Mouse (Mus musculus) bone marrow macrophage, adult 2 months (primary cell): ENCODE measurements around the gene Ppp4r4. TPM values are rescaled to one million over a fixed set of nuclear protein-coding genes. Genes with fewer than 3 reads are reported as not detected.
"Not testable (repeated sequence)": the region's sequence is repeated elsewhere in the genome, so short reads cannot be mapped to it uniquely, and the experiment has no call there.

Experiments used
- H3K27ac ChIP-seq: 2 replicates; pipeline ENCODE4 v1.5.1; 2012; ENCODE audit warnings: low read depth, low read length; ENCODE audit not compliant: insufficient read depth
- H3K4me1 ChIP-seq: 2 replicates; pipeline ENCODE4 v1.6.1; 2012; ENCODE audit warnings: low read length; ENCODE audit not compliant: control insufficient read depth, insufficient read depth
- H3K4me3 ChIP-seq: 2 replicates; pipeline ENCODE4 v1.5.1; 2012; ENCODE audit warnings: mild to moderate bottlenecking, low read length, moderate library complexity; ENCODE audit not compliant: insufficient read depth
- CTCF ChIP-seq: IDR thresholded peaks from 2 replicates; pipeline ENCODE4 v1.5.1; 2012; ENCODE audit warnings: low read depth, mild to moderate bottlenecking, low read length, moderate library complexity
- POLR2A ChIP-seq: IDR thresholded peaks from 2 replicates; pipeline ENCODE4 v1.6.1; 2012; ENCODE audit warnings: mild to moderate bottlenecking, low read depth, low read length, borderline replicate concordance
- polyA plus RNA-seq: library from polyadenylated mRNA; stranded (reverse); fragments of >200 nt; gene quantifications from 2 replicates; pipeline ENCODE4 v1.2.4, GENCODE M21; 2012; ENCODE audit not compliant: missing spikeins, insufficient read depth, insufficient read length

The Ppp4r4 gene
- polyA plus RNA-seq, 1 experiment, result not detected

DNA sequence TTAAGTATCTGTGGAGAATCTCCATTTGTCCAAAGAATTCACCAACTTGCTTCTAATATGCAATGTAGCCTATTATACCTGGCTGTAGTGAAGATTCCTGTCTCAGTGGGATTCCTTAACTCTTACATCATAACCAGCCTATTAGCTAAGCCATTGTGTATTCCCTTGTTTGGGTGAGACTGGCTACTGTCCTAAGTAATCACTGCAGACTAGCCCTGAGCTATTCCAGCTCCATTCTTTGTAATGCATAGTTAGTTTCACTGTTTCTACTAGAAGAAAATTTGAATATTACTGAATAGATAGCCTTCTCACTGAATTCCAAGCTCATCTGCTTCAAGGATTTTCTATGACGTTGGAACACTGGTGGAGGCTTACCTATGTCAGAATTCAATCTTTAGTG is 32.6 kb downstream of the Ppp4r4 start:
- no peak for TF ChIP-seq CTCF
- no peak for TF ChIP-seq POLR2A
- H3K4me1 ChIP-seq, result no peaks in the 10 kb centered on the region

DNA sequence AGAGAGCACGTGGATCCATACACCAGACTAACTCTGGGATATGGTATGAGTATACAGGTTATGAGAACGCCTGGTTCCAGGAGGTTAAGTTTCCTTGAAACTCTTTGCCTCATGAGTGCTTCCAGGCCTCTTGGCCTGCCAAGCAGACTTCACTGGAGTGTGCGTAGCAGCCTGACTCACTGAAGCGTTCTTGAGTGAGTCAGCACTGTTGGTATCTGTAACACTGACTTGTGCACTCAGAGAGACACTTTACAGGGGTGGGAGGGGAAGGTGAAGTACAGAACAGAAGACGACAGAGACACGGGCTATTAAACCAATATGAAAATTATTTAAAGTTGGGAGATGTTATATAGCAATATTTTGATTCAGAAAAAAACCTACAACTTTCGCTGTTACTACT is 33.1 kb downstream of the Ppp4r4 start:
- Histone ChIP-seq H3K27ac (no peak overlapping the region), H3K4me3 (no peak overlapping the region), H3K4me1 (no peaks in the 10 kb centered on the region)
- no peak for TF ChIP-seq POLR2A
- TF ChIP-seq CTCF, result no peak

More for the DNA sequence above, 32.6 kb downstream of the Ppp4r4 start:
- H3K27ac ChIP-seq, result no peak overlapping the region
- H3K4me3 ChIP-seq, result no peak overlapping the region

DNA sequence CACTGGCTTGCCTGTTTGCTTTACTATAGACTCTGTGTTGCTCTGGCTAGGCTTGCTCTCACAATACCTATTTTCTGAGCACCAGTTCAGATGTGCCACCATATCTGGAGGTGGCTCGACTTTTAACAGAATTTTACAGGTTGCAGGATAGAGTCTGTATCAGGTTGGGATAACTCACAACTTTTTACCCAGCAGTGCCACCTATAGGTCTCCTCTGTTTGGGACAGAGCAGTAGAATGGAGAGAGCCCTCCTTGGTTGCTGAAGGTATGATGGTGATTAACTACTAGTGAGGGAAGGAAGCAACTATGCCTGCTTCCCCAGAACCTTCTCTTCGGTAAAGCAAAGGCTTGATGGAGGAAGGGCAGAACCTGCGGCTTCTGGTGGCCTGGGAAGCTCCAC is 35.0 kb downstream of the Ppp4r4 start:
- Histone ChIP-seq H3K4me3 (no peak overlapping the region), H3K27ac (no peak overlapping the region), H3K4me1 (no peaks in the 10 kb centered on the region)
- TF ChIP-seq POLR2A (no peak), CTCF (no peak)

DNA sequence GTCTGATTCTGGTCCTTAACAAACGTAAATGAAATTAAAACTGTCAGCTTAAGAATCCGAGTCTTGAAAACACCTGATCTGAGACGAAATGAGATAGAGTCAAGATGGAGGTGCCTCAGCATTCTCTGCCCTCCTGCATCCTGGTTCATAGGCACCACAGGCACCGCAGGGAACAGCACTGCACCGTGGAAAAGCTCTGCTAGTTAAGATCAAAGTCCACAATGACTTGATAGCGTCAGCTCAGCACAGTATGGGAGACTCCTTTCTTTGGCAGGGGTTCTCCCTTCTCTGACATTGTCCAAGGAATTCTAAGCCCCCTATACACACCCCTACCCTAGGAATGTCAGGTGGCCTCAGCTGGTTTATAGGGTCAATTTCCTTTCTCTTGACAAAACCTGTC is 37.6 kb downstream of the Ppp4r4 start:
- Histone ChIP-seq H3K27ac (no peak overlapping the region), H3K4me3 (no peak overlapping the region), H3K4me1 (no peaks in the 10 kb centered on the region)
- no peak for TF ChIP-seq POLR2A
- no peak for TF ChIP-seq CTCF

DNA sequence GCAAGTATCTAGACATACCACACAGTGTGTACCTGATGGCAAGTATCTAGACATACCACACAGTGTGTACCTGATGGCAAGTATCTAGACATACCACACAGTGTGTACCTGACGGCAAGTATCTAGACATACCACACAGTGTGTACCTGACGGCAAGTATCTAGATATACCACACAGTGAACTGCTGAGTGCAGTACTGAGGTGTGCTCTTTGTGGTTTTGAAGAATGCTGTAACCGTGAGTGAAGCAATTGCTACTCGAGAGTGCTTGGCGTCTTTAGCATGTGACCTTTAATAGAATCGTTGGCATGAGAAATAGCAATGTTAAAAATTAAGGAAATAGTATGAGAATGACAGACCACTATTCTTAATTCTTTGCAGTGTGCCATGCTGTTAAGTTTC is 46.1 kb downstream of the Ppp4r4 start:
- H3K4me3 ChIP-seq, H3K27ac ChIP-seq, H3K4me1 ChIP-seq: not testable (repeated sequence)

DNA sequence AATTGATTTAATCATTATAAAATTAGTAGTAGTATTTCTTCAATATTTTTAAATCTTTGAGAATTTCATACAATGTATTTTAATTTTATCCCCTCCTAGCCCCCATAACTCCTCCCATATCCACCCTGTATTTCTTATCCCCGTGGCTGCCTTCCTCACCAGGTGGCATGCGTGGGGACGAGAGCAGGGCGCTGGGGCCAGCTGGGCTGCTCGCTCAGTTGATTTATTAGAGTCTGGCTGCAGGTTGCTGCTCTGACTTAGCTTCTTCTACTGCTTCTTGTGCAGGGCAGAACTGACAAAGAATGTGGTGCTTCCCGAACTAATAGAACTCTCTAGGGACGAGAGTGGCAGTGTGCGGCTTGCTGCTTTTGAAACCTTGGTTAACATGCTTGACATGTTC is 51.7 kb downstream of the Ppp4r4 start:
- no peak for TF ChIP-seq CTCF
- TF ChIP-seq POLR2A, result no peak
- H3K4me1 ChIP-seq, result no peaks in the 10 kb centered on the region
- H3K4me3 ChIP-seq, result no peak overlapping the region
- no peak overlapping the region for H3K27ac ChIP-seq

DNA sequence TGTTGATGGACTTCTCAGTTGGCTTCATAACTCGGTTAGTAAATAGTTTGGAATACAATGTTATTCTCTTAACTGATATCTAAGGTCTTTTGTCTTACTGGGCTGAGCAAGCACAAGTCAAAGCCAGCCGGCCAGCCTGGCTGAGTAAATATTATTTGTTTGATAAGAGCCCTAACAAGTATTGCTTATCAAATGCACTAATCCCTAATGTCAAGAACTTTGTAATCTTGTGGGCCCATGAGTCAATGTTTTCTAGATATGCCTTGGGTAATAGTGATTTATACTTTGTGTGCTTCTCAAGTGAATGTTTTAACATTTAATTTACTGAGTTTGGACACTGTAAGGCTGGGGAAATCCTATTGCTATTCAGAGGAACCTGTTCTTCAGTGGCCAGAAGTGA is 66.3 kb downstream of the Ppp4r4 start:
- no peak overlapping the region for H3K27ac ChIP-seq
- H3K4me3 ChIP-seq, result no peak overlapping the region
- TF ChIP-seq CTCF (no peak), POLR2A (no peak)
- H3K4me1 ChIP-seq, result no peaks in the 10 kb centered on the region

DNA sequence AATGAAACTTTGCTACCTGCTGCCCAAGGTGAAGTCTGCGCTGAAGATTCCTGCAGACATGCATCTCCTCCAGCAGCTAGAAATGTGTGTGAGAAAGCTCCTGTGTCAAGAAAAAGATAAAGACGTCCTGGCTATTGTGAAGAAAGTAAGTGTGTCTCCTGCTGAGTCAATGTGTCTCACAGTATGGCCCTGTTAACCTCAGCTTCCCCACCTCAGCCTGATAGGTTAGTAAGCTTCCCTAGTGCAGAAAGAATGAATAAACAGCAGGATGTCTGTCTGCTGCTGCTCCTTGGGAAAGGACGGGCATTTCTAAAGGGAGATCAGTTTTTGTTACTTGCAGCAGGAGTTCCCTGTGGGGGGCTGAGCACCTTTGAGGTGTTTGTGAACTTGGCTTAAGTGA is 68.3 kb downstream of the Ppp4r4 start:
- H3K4me1 ChIP-seq, result no peaks in the 10 kb centered on the region
- no peak overlapping the region for H3K27ac ChIP-seq
- H3K4me3 ChIP-seq, result no peak overlapping the region
- TF ChIP-seq CTCF (no peak), POLR2A (no peak)

DNA sequence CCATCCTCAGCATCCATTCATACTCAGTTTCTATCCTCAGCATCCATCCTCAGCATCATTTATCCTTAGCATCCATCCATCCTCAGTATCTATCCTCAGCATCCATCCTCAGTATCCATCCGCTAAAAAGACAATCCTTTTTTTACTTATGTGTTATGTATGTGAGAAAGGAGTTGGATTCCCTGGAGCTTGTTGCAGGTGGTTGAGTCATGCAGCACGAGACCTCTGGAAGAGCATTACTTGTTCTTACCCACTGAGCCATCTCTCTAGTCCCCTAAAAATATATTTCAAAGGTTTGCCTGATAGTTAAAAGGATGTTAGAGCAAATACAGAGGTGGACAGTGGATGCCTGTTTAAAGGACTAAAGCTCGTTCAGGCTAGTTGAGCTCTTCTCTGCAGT is 69.8 kb downstream of the Ppp4r4 start:
- H3K27ac ChIP-seq, result no peak overlapping the region
- no peaks in the 10 kb centered on the region for H3K4me1 ChIP-seq

DNA sequence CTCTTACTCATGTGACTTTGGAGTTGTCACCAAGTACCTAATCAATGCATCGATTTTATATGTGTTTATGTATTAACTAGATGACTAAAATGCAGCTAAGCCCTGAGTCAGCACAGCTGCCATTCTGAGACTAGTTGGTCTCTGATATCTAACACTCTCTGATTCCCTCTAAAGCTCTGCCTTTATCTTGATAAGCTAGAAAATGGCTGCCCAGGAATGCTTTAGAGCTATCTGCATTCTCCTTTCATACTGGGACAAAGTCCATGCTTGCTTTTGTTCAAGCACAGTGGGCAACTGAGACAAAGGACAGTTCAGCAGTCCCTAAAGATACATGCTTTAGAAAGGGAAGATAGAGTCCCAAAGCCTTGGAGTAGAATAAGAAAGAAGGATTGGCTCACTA is 83.1 kb downstream of the Ppp4r4 start:
- H3K4me1 ChIP-seq, result no peaks in the 10 kb centered on the region
- H3K27ac ChIP-seq, result no peak overlapping the region
- TF ChIP-seq CTCF (no peak), POLR2A (no peak)
- H3K4me3 ChIP-seq, result no peak overlapping the region

More for the DNA sequence above, 69.8 kb downstream of the Ppp4r4 start:
- no peak for TF ChIP-seq CTCF
- no peak for TF ChIP-seq POLR2A
- no peak overlapping the region for H3K4me3 ChIP-seq

DNA sequence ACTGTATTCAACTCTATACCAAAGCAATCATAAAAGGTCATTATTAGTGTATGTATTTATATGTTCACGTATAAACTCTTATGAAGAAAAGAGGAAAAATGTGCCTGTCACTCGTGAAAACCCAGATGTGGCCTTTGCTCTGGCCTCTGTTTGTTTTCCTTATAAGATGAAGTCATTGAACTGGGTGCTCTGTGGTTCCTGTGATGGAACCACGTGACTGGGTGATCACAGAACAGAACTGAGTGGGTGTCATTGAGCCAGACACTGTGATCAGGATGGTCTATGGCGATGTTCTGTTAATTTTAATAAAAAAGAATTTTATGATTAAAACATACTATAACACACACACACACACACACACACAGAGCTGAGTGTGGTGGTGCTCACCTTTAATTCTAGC is 83.7 kb downstream of the Ppp4r4 start:
- Histone ChIP-seq H3K27ac (no peak overlapping the region), H3K4me3 (no peak overlapping the region), H3K4me1 (no peaks in the 10 kb centered on the region)
- no peak for TF ChIP-seq CTCF
- TF ChIP-seq POLR2A, result no peak
